Mouse (Mus musculus): Measurements from ENCODE around the gene Manf.

GRCm38 (mm10) chr9:106888346-106888745, 3.4 kb downstream of the Manf start:
- TF ChIP-seq CTCF (conservative IDR thresholded peaks at IDR 0.05; ENCODE audit: low read length) (no peak), NANOG (IDR thresholded peaks at IDR 0.05; ENCODE audit: borderline replicate concordance, low read length) (no peak)

Data from E14TG2a.4 (cell line).